Mouse (Mus musculus) megakaryocyte-erythroid progenitor cell, adult 5-6 weeks (primary cell): Measurements from ENCODE around the gene Serpinf1. TPM values are rescaled to one million over a fixed set of nuclear protein-coding genes. Genes with fewer than 3 reads are reported as not detected.
"Not testable (repeated sequence)": the region's sequence is repeated elsewhere in the genome, so short reads cannot be mapped to it uniquely, and the experiment has no call there.

Experiments
- ATAC-seq: replicated peaks from 2 replicates; pipeline ENCODE4 v1.8.0; 2016; ENCODE audit warnings: mild to moderate bottlenecking, inconsistent platforms; ENCODE audit not compliant: severe bottlenecking, poor library complexity, low FRiP score, low TSS enrichment
- total RNA-seq, 2 experiments: library from RNA; stranded (forward) in 1 of 2; stranded (reverse) in 1 of 2; fragments of 200-1000, 215-1000 nt in 1 of 2; fragments of >200 nt in 1 of 2; fragmentation: Nextera tagmentation in 1 of 2; gene quantifications; 2 replicates each; pipeline ENCODE4 v1.2.3; 2014 to 2017

Gene Serpinf1
- total RNA-seq, 2 experiments from 2014 or later: 0.47 to 0.59 TPM

GRCm38 (mm10) chr11:75458169-75458568 lies 35.7 kb upstream of the Serpinf1 start:
- ATAC-seq: no peak

GRCm38 (mm10) chr11:75456440-75456871 lies 34.0 kb upstream of the Serpinf1 start:
- ATAC-seq: no peak

GRCm38 (mm10) chr11:75455971-75456370 lies 33.5 kb upstream of the Serpinf1 start:
- not testable (repeated sequence) for ATAC-seq

GRCm38 (mm10) chr11:75455041-75455736 lies 32.7 kb upstream of the Serpinf1 start:
- no peak for ATAC-seq

- peak; percentile 82 for ATAC-seq
Observed at GRCm38 (mm10) chr11:75453991-75454930, 31.8 kb upstream of the Serpinf1 start, which contains the start of gene Wdr81. Gene Wdr81, minus strand, starts transcription at chr11:75454717.

- ATAC-seq: no peak
Observed at GRCm38 (mm10) chr11:75452812-75453557, 30.5 kb upstream of the Serpinf1 start.

- ATAC-seq: no peak
Observed at GRCm38 (mm10) chr11:75452081-75452480, 29.6 kb upstream of the Serpinf1 start.

- ATAC-seq: peak; percentile 11; the same call in 1 of the 2 replicates
Observed at GRCm38 (mm10) chr11:75450936-75451335, 28.4 kb upstream of the Serpinf1 start.

GRCm38 (mm10) chr11:75450304-75450908 lies 27.9 kb upstream of the Serpinf1 start:
- ATAC-seq: peak; percentile 60

GRCm38 (mm10) chr11:75449695-75450094 lies 27.2 kb upstream of the Serpinf1 start:
- ATAC-seq: no peak

- ATAC-seq: no peak
Observed at GRCm38 (mm10) chr11:75448575-75448974, 26.1 kb upstream of the Serpinf1 start.

GRCm38 (mm10) chr11:75443711-75444110 lies 21.2 kb upstream of the Serpinf1 start:
- no peak for ATAC-seq

GRCm38 (mm10) chr11:75441601-75442000 lies 19.1 kb upstream of the Serpinf1 start:
- no peak for ATAC-seq

GRCm38 (mm10) chr11:75441034-75441433 lies 18.5 kb upstream of the Serpinf1 start:
- ATAC-seq: no peak

- no peak for ATAC-seq
Observed at GRCm38 (mm10) chr11:75439951-75440350, 17.4 kb upstream of the Serpinf1 start.

GRCm38 (mm10) chr11:75439363-75439762 lies 16.9 kb upstream of the Serpinf1 start, which contains the start of gene Serpinf2:
Gene Serpinf2, minus strand, starts transcription at chr11:75439591.
- no peak for ATAC-seq

- ATAC-seq: no peak
Observed at GRCm38 (mm10) chr11:75438804-75439203, 16.3 kb upstream of the Serpinf1 start.

GRCm38 (mm10) chr11:75438194-75438593 lies 15.7 kb upstream of the Serpinf1 start:
- no peak for ATAC-seq

- no peak for ATAC-seq
Observed at GRCm38 (mm10) chr11:75434138-75434537, 11.6 kb upstream of the Serpinf1 start.
